Mouse (Mus musculus) intestine, embryonic 15.5 days (tissue): Measurements from ENCODE around the gene Zfp629. TPM values are rescaled to one million over a fixed set of nuclear protein-coding genes. Genes with fewer than 3 reads are reported as not detected.
A peak's percentile ranks its signal among the peaks of the same experiment; 100 is the strongest.
"Not testable (repeated sequence)": the region's sequence is repeated elsewhere in the genome, so short reads cannot be mapped to it uniquely, and the experiment has no call there.

ENCODE experiments used
- ATAC-seq: fragments of 200-750 bp; cut with Nextera tagmentation; 2 replicates; pipeline ENCODE4 v1.8.0; 2017; ENCODE audit warnings: moderate TSS enrichment, moderate library complexity
- H3K27ac ChIP-seq: fragments of 300-500 bp; sonication (generic); 2 replicates; pipeline ENCODE4 v1.5.1; 2015; ENCODE audit warnings: mild to moderate bottlenecking, inconsistent platforms
- H3K27me3 ChIP-seq: fragments of 300-500 bp; sonication (generic); replicated peaks from 2 replicates; pipeline ENCODE4 v1.6.1; 2015; ENCODE audit warnings: inconsistent platforms
- H3K36me3 ChIP-seq: fragments of 300-500 bp; sonication (generic); 2 replicates; pipeline ENCODE4 v1.6.1; 2015; ENCODE audit warnings: inconsistent platforms
- H3K4me1 ChIP-seq: fragments of 300-500 bp; sonication (generic); replicated peaks from 2 replicates; pipeline ENCODE4 v1.6.1; 2015; ENCODE audit warnings: inconsistent platforms
- H3K4me2 ChIP-seq: fragments of 300-500 bp; sonication (generic); replicated peaks from 2 replicates; pipeline ENCODE4 v1.6.1; 2015; ENCODE audit warnings: mild to moderate bottlenecking, inconsistent platforms
- H3K4me3 ChIP-seq: fragments of 300-500 bp; sonication (generic); replicated peaks from 2 replicates; pipeline ENCODE4 v1.5.1; 2015; ENCODE audit warnings: inconsistent platforms
- H3K9ac ChIP-seq: fragments of 300-500 bp; sonication (generic); 2 replicates; pipeline ENCODE4 v1.6.1; 2015; ENCODE audit warnings: inconsistent platforms
- H3K9me3 ChIP-seq: fragments of 300-500 bp; sonication (generic); 2 replicates; pipeline ENCODE4 v1.6.1; 2016; ENCODE audit warnings: inconsistent platforms
- WGBS: fragments of 180-500 bp; shearing (Covaris S2); methylation state at CpG from one replicate; pipeline ENCODE4 v1.1.7; 2015; 5-methylcytosine and 5-hydroxymethylcytosine counted together
- polyA plus RNA-seq: library from polyadenylated mRNA; unstranded; fragments of >200 nt; fragmentation: Nextera tagmentation; extraction: Ambion mirVana; gene quantifications from 2 replicates; pipeline ENCODE4 v1.2.1, GENCODE M21; 2015

Gene Zfp629
- polyA plus RNA-seq, 1 experiment from 2014 or later: 9.4 TPM

DNA sequence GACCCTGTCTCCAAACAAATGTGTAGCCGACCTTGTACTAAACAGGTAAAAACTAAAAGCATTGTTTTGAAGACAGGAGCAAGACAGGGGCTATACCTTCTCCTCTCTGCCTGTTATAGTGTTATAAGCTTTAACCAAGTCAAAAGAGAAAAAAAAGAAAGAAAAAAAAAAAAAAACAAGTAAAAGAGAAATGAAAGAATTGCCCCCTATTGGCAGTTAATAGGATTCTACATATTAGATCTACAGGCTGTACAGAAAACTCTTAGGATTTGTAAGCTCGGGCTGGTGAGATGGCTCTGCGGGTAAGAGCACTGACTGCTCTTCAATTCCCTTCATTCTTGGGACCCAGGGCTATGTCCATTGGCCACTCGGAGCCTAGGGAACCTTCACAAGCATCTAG lies 26.7 kb upstream of the Zfp629 start:
- H3K27ac ChIP-seq: no peak overlapping the region
- 57% methylated on average over 4 of the region's 4 CpGs for WGBS
- no peak for ATAC-seq
- no peak overlapping the region for H3K4me3 ChIP-seq
- H3K9ac ChIP-seq: no peak overlapping the region
- no peaks in the 10 kb centered on the region for H3K9me3 ChIP-seq
- H3K4me1 ChIP-seq: 0 out of 2 replicates have a peak, but pooled peaks cover 3% of the 10 kb centered on the region
- no peak overlapping the region for H3K4me2 ChIP-seq
- no peaks in the 10 kb centered on the region for H3K36me3 ChIP-seq
- H3K27me3 ChIP-seq: no peaks in the 10 kb centered on the region

DNA sequence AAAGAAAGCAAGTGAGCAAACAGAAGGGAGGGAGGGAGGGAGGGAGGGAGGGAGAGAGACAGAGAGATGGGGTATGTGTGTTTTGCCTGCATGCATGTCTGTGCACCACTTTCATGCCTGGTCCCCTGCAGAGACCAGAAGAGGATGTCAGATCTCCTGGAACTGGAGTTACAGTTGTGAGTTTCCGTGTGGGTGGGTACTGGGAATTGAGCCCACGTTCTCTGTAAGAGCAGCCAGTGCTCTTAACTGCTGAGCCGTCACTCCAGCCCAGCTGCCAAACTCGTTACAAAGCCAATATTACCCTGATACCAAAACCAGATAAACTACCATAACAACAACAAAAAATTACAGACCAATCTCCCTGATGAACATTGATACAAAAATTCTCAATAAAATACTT lies 25.7 kb upstream of the Zfp629 start:
- H3K4me3 ChIP-seq: no peak overlapping the region
- no peaks in the 10 kb centered on the region for H3K36me3 ChIP-seq
- no peaks in the 10 kb centered on the region for H3K27me3 ChIP-seq
- no peak overlapping the region for H3K27ac ChIP-seq
- H3K4me2 ChIP-seq: no peak overlapping the region
- H3K9ac ChIP-seq: no peak overlapping the region
- 58% methylated on average over 4 of the region's 4 CpGs for whole genome bisulfite sequencing
- H3K4me1 ChIP-seq: peaks cover 3% of the 10 kb centered on the region; the same call in 1 of the 2 replicates
- H3K9me3 ChIP-seq: no peaks in the 10 kb centered on the region
- no peak for ATAC-seq

DNA sequence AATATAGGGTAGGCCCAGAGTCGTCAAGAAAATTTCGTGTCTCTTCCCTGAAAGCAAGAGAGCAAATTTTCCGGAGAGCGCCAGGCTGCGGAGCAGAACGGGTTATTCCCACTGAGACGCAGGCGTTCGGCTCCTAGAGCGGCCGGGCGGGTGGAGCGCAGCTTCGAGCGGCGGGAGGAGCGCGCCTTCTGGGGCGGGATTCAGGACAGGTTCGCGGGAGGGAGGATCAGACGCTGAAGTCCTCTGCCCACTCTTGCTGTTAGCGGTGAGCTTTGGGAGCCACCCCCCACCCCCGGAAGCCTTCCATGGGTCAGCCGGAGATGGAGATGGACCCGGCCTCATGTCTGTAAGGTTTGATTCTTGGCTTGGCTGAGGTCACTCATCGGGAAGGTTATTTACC lies 21.4 kb upstream of the Zfp629 start:
- Histone ChIP-seq H3K4me1 (peaks cover 3% of the 10 kb centered on the region; the same call in 1 of the 2 replicates), H3K9me3 (no peaks in the 10 kb centered on the region), H3K4me3 (peak overlapping the region; percentile 55), H3K4me2 (peak overlapping the region; percentile 72), H3K36me3 (no peaks in the 10 kb centered on the region), H3K27me3 (no peaks in the 10 kb centered on the region), H3K27ac (no peak overlapping the region), H3K9ac (peak overlapping the region; percentile 55)
- ATAC-seq: peak; percentile 90
- WGBS: under 1% methylated on average over 27 of the region's 27 CpGs

DNA sequence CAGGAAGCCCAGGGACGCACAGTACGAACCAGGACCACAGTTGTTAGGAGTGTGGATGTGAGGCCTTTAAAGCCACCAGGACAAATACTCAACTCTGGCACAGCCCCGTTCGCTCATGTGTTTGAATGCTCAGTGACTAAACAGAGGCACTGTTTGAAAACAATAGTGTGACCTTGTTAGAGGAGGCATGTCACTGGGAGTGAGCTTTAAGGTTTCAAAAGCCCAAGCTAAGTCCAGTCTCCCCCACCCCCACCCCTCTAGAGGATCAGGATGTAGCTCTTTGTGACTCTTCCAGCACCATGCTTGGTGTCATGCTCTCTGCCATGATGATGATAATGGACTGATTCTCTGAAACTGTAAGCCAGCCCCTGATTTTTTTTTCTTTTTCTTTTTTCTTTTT lies 15.8 kb upstream of the Zfp629 start:
- Histone ChIP-seq H3K9me3 (no peaks in the 10 kb centered on the region), H3K27ac (no peak overlapping the region)
- 86% methylated on average over 4 of the region's 4 CpGs for WGBS

DNA sequence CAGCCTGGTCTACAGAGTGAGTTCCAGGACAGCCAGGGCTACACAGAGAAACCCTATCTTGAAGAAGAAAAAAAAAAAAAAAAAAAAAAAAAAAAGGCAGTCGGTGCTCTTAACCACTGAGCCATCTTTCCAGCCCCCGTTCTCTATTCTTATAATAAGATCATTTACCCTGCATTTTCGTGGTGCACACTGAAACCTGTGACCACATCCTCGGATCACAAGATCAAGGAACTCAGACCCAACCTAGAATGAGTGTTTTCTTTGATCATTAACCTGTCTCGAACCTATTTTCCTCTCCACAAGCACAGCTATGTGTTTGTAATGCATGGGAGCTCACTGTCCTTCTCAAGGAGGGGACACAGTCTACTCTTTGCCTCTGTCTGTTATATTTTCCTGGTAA lies 13.0 kb upstream of the Zfp629 start:
- Histone ChIP-seq H3K27ac (no peak overlapping the region), H3K27me3 (no peaks in the 10 kb centered on the region), H3K4me3 (no peak overlapping the region), H3K36me3 (no peaks in the 10 kb centered on the region), H3K9ac (no peak overlapping the region), H3K9me3 (no peaks in the 10 kb centered on the region), H3K4me2 (no peak overlapping the region), H3K4me1 (no peaks in the 10 kb centered on the region)
- 83% methylated on average over 5 of the region's 5 CpGs for WGBS
- no peak for ATAC-seq

More for the DNA sequence above, 15.8 kb upstream of the Zfp629 start:
- Histone ChIP-seq H3K36me3 (no peaks in the 10 kb centered on the region), H3K4me2 (no peak overlapping the region), H3K9ac (no peak overlapping the region), H3K27me3 (no peaks in the 10 kb centered on the region), H3K4me1 (no peaks in the 10 kb centered on the region; the same call in 1 of the 2 replicates), H3K4me3 (no peak overlapping the region)
- ATAC-seq: no peak

DNA sequence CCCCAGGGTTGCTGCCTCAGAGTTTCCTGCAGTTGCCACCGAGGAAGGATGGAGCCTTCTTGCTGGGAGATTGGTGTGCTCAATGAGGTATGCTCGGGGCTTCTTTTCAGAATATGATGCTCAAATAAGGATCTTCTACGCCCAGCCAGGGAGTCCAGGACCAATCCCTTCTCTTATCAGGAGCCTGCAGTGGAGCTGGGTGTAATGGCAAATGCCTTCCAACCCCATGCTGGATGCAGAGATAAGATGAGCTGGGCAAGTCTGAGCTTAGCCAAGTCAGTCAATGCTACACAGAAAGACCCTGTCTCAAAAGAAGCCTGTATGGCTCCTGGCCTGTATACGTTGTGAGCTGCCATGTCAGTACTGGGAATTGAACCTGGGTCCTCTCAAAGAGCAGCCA lies 10.9 kb upstream of the Zfp629 start:
- WGBS: 91% methylated on average over 4 of the region's 4 CpGs
- Histone ChIP-seq H3K36me3 (no peaks in the 10 kb centered on the region), H3K9me3 (no peaks in the 10 kb centered on the region), H3K4me2 (no peak overlapping the region), H3K4me1 (no peaks in the 10 kb centered on the region), H3K27ac (no peak overlapping the region), H3K27me3 (no peaks in the 10 kb centered on the region), H3K9ac (no peak overlapping the region), H3K4me3 (no peak overlapping the region)
- no peak for ATAC-seq

DNA sequence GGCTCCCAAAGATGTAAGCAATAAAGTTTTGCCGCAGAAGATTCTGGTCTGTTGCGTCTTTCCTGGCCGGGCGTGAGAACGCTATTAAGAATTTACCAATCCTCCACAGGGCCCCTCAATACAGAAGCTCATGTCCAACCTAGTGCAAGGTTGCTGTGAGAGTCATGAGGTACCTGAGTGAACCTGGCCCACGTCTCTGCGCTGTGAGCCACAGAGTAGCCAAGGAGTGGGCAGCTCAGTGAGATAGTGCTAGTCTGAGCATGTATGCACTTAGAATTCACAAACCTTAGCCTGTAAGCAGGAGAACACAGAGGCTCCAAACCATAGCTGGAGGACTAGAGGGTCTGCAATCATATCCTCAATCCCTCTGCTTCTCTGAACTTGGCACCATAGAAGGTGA lies 10.4 kb upstream of the Zfp629 start:
- H3K36me3 ChIP-seq: no peaks in the 10 kb centered on the region
- no peaks in the 10 kb centered on the region for H3K4me1 ChIP-seq
- ATAC-seq: no peak
- no peaks in the 10 kb centered on the region for H3K27me3 ChIP-seq
- H3K4me2 ChIP-seq: no peak overlapping the region
- no peaks in the 10 kb centered on the region for H3K9me3 ChIP-seq
- H3K9ac ChIP-seq: no peak overlapping the region
- no peak overlapping the region for H3K27ac ChIP-seq
- WGBS: 94% methylated on average over 7 of the region's 7 CpGs
- H3K4me3 ChIP-seq: no peak overlapping the region

DNA sequence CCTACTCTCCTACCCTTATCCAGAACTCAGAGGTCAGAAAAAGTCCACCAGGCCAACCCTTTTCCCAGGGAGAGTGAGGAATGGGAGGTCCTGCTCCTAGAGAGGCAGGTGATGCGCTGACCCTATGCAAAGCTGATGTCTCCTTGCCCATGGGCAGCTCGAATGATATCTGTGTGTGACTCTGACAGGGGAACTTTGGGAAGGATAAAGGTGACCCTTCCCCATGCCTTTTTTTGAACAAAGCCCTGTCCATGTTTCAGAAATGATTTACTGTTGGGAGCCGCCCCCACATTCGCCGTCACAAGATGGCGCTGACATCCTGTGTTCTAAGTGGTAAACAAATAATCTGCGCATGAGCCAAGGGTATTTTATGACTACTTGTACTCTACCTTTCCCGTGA lies 2.8 kb upstream of the Zfp629 start:
- WGBS: 90% methylated on average over 7 of the region's 8 CpGs
- H3K4me1 ChIP-seq, H3K4me3 ChIP-seq, H3K36me3 ChIP-seq, H3K27me3 ChIP-seq, H3K9me3 ChIP-seq, ATAC-seq, H3K9ac ChIP-seq, H3K4me2 ChIP-seq, H3K27ac ChIP-seq: not testable (repeated sequence)

DNA sequence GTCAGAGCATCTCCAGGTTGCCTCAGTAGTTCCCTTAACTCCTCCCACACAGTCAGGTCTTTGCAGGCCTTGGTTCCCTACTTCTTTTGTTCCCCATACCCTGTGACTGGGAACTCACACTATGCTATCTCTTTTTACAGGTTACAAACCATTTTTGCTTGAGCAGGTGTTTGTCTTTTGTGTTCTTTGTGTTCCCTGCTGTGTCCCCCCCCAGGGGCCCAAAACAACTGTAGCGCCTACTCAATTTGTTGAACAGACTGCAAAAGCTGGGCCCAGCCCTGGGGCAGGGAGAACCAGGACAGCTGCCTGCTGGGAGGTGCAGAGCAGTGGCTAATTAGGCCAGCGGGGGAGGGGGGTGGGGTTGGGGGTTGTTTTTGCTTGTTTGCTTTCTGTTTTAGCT lies 2.4 kb upstream of the Zfp629 start:
- no peaks in the 10 kb centered on the region for H3K9me3 ChIP-seq
- H3K4me2 ChIP-seq: no peak overlapping the region
- H3K4me3 ChIP-seq: no peak overlapping the region
- no peak for ATAC-seq
- H3K4me1 ChIP-seq: peaks cover 10% of the 10 kb centered on the region
- no peak overlapping the region for H3K27ac ChIP-seq
- H3K27me3 ChIP-seq: no peaks in the 10 kb centered on the region
- no peak overlapping the region for H3K9ac ChIP-seq
- H3K36me3 ChIP-seq: no peaks in the 10 kb centered on the region
- 61% methylated on average over 2 of the region's 2 CpGs for WGBS

DNA sequence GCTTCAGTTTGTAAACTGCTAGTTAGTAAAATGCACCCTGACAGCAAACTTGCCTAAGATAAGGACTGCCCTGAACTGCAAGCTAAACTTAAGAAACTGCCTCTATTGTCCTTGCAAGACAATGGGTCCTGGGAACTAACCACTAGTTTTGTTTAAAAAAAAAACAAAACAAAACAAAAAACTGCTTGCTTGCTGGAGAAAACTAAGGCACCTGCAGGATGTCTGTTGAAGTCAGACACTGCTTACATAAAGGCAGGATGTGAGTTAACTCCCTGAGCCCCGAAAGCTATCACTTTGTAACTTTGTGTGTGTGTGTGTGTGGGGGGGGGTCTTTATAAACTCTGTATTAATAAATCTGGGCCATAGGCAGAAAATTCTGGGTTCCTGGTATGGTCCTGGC lies 1.3 kb upstream of the Zfp629 start:
- WGBS: 63% methylated on average over 1 of the region's 1 CpGs
- peaks cover 10% of the 10 kb centered on the region for H3K36me3 ChIP-seq

DNA sequence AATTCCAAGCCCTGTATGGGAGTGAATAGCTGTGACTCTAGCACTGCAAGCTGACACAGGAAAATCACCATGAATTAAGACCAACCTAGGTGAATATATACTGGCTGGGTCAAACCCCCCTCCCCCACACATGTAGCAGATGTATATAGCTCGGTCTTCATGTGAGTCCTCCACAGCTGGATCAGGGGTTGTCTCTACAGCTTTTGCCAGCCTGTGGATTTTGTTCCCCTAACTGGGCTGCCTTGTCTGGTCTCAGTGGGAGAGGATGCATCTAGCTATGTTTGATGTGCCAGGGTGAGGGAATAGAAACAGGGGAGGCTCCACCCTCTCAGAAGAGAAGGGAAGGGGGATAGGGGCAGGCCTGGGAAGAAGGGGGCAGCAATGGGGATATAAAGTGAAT lies 739 bp upstream of the Zfp629 start:
- Histone ChIP-seq H3K36me3 (peaks cover 16% of the 10 kb centered on the region), H3K27ac (no peak overlapping the region), H3K27me3 (no peaks in the 10 kb centered on the region), H3K4me1 (peaks cover 10% of the 10 kb centered on the region), H3K9ac (no peak overlapping the region), H3K4me3 (no peak overlapping the region), H3K4me2 (no peak overlapping the region), H3K9me3 (no peaks in the 10 kb centered on the region)
- WGBS: 62% methylated on average over 1 of the region's 1 CpGs
- ATAC-seq: no peak

More for the DNA sequence above, 1.3 kb upstream of the Zfp629 start:
- Histone ChIP-seq H3K27ac (no peak overlapping the region), H3K9me3 (no peaks in the 10 kb centered on the region), H3K4me2 (no peak overlapping the region), H3K9ac (no peak overlapping the region), H3K4me1 (peaks cover 10% of the 10 kb centered on the region), H3K4me3 (no peak overlapping the region), H3K27me3 (no peaks in the 10 kb centered on the region)
- ATAC-seq: no peak

DNA sequence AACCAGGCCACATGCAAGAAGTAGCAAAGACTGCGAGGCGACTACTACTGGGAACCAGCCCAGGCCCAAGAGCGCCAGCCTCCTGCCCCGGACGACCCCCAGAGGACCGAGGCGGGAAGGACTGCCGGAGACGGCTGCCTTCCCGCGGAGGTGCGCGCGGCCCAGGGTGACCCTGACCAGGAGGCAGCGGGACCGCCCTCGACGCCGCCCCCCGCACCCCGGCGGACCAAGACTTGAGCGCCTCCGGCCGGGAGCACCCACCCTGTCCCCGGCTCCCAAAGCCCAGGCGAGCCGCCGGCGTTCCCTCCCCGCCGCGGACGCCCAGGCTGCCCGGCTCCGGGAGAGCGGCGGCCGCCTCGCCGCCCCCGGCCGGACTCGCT lies 1.1 kb downstream of the Zfp629 start:
- under 1% methylated on average over 40 of the region's 44 CpGs for WGBS
- Histone ChIP-seq H3K36me3 (peaks cover 34% of the 10 kb centered on the region), H3K4me3 (peak overlapping the region; percentile 98), H3K9ac (peak overlapping the region; percentile 94), H3K27ac (peak overlapping the region; percentile 84), H3K27me3 (no peaks in the 10 kb centered on the region), H3K4me2 (peak overlapping the region; percentile 79), H3K4me1 (peaks cover 10% of the 10 kb centered on the region), H3K9me3 (no peaks in the 10 kb centered on the region)
- ATAC-seq: peak; percentile 86

DNA sequence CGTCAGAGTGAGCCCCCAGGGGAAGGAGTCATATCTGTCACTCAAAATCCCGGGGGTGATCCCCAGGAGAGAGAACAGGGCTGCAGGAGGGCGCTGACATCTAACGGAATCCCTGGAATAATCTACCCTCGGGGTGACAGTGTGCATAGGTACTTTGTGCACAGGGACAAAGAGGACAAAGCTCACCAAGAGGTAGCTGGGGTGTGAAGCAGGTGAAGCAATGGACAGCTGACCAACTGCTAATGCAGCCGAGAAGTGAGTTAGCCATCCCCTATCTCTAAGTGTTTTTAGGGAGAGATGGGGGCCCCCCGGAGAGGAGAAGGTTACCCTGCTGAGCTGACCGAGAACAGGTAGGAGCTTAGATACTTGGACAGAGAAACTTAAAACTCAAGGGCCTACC lies 1.5 kb downstream of the Zfp629 start:
- Histone ChIP-seq H3K9ac (peak overlapping the region; percentile 94), H3K27ac (peak overlapping the region; percentile 84; the same call in 1 of the 2 replicates), H3K9me3 (no peaks in the 10 kb centered on the region), H3K4me1 (peaks cover 10% of the 10 kb centered on the region), H3K27me3 (no peaks in the 10 kb centered on the region), H3K4me2 (peak overlapping the region; percentile 79), H3K36me3 (peaks cover 38% of the 10 kb centered on the region), H3K4me3 (peak overlapping the region; percentile 98)
- ATAC-seq: 0 out of 2 replicates have a peak, but pooled peaks have one; percentile 22
- 18% methylated on average over 8 of the region's 8 CpGs for WGBS
